Mouse (Mus musculus) gastrocnemius, postnatal 36 days (tissue): ENCODE results near the gene Rit1. TPM values are rescaled to one million over a fixed set of nuclear protein-coding genes. Genes with fewer than 3 reads are reported as not detected.
"Not testable (repeated sequence)": the region's sequence is repeated elsewhere in the genome, so short reads cannot be mapped to it uniquely, and the experiment has no call there.

Experiments
- DNase-seq, 2 experiments: peaks; one replicate each; pipeline ENCODE4 v3.0.0; 2022
- intact Hi-C: fragments of 180-260 bp; cut with DNase I; formaldehyde crosslinking; loops from one replicate; pipeline ENCODE4 v1.15.1; 2025
- long read RNA-seq, 2 experiments: library from polyadenylated mRNA; stranded (forward); transcript quantifications; one replicate each; pipeline ENCODE4 v2.0.0; 2021
- total RNA-seq, 2 experiments: library from RNA; stranded (reverse); gene quantifications; 2 replicates each; pipeline ENCODE4 v1.2.3; 2021

Rit1 gene
- 10 to 100 TPM; 16.5 to 20.5 TPM for total RNA-seq
- long read RNA-seq, experiment 1, transcript Rit1-201 (6 exons, 1,204 nt), result major isoform, 17 of 26 reads
- long read RNA-seq, experiment 1, partial matches to known transcripts, result 2 of 26 reads
- long read RNA-seq, experiment 1, other reads (novel, unspliced or antisense), result 6 of 26 reads
- long read RNA-seq, experiment 2, transcript Rit1-201 (6 exons, 1,204 nt), result major isoform, 15 of 22 reads
- long read RNA-seq, experiment 2, partial matches to known transcripts, result 1 of 22 reads
- long read RNA-seq, experiment 2, other reads (novel, unspliced or antisense), result 4 of 22 reads

GRCm38 (mm10) chr3:88716399-88717197 is at the start of gene Rit1:
Gene Rit1, plus strand, starts transcription at chr3:88716838.
- DNase-seq, result peak; percentile 78 to 83
- intact Hi-C loops, result no loop called here

- intact Hi-C loops, result loop anchor here (5.0 kb wide), 1 partner anchor 60 kb away; no protein-coding TSS in a partner anchor
- peak; percentile 62 to 74 for DNase-seq
These were observed 39.2 kb upstream of the Rit1 start for GRCm38 (mm10) chr3:88677399-88677798.

GRCm38 (mm10) chr3:88683814-88684213 is 32.8 kb upstream of the Rit1 start:
- intact Hi-C loops, result loop anchor here (10.0 kb wide), 1 partner anchor 389 kb away; the partner anchor contains the start of genes Cct3 and Tsacc
- DNase-seq, result no peak

- DNase-seq, result no peak
- intact Hi-C loops, result loop anchor here (10.0 kb wide), 1 partner anchor 390 kb away; the partner anchor contains the start of genes Cct3 and Tsacc
These were observed 32.2 kb upstream of the Rit1 start for GRCm38 (mm10) chr3:88684236-88684979.

- intact Hi-C loops, result loop anchor here (10.0 kb wide), 1 partner anchor 390 kb away; the partner anchor contains the start of genes Cct3 and Tsacc
- DNase-seq, result peak; percentile 93 to 95
These were observed 31.4 kb upstream of the Rit1 start, which contains the start of gene Khdc4 for GRCm38 (mm10) chr3:88684980-88685941. Gene Khdc4, plus strand, starts transcription at chr3:88685803.

GRCm38 (mm10) chr3:88685958-88686451 is 30.6 kb upstream of the Rit1 start:
- intact Hi-C loops, result loop anchor here (10.0 kb wide), 1 partner anchor 391 kb away; the partner anchor contains the start of genes Cct3 and Tsacc
- DNase-seq, result no peak

GRCm38 (mm10) chr3:88686734-88687611 is 29.7 kb upstream of the Rit1 start:
- no peak for DNase-seq
- intact Hi-C loops, result loop anchor here (10.0 kb wide), 1 partner anchor 392 kb away; the partner anchor contains the start of genes Cct3 and Tsacc

- no peak for DNase-seq
These were observed 27.6 kb upstream of the Rit1 start for GRCm38 (mm10) chr3:88689079-88689478.

GRCm38 (mm10) chr3:88695545-88695944 is 21.1 kb upstream of the Rit1 start:
- intact Hi-C loops, result loop anchor here (10.0 kb wide), 1 partner anchor 381 kb away; no protein-coding TSS in a partner anchor
- DNase-seq, result no peak

More at GRCm38 (mm10) chr3:88689079-88689478, 27.6 kb upstream of the Rit1 start:
- intact Hi-C loops, result loop anchor here (10.0 kb wide), 1 partner anchor 394 kb away; the partner anchor contains the start of genes Cct3 and Tsacc

- no peak for DNase-seq
- intact Hi-C loops, result loop anchor here (10.0 kb wide), 1 partner anchor 383 kb away; no protein-coding TSS in a partner anchor
These were observed 18.6 kb upstream of the Rit1 start for GRCm38 (mm10) chr3:88698051-88698450.

GRCm38 (mm10) chr3:88698834-88699233 is 17.8 kb upstream of the Rit1 start:
- DNase-seq, result no peak
- intact Hi-C loops, result loop anchor here (10.0 kb wide), 1 partner anchor 384 kb away; no protein-coding TSS in a partner anchor

GRCm38 (mm10) chr3:88700247-88700646 is 16.4 kb upstream of the Rit1 start:
- intact Hi-C loops, result loop anchor here (10.0 kb wide), 1 partner anchor 335 kb away; no protein-coding TSS in a partner anchor
- no peak for DNase-seq

- intact Hi-C loops, result loop anchor here (10.0 kb wide), 1 partner anchor 334 kb away; no protein-coding TSS in a partner anchor
- no peak for DNase-seq
These were observed 15.4 kb upstream of the Rit1 start for GRCm38 (mm10) chr3:88701222-88701621.

GRCm38 (mm10) chr3:88713709-88714108 is 2.9 kb upstream of the Rit1 start:
- DNase-seq, result no peak
- intact Hi-C loops, result no loop called here

- intact Hi-C loops, result no loop called here
- DNase-seq, result no peak
These were observed 1.9 kb upstream of the Rit1 start for GRCm38 (mm10) chr3:88714725-88715124.

GRCm38 (mm10) chr3:88715716-88716115 is 922 bp upstream of the Rit1 start:
- intact Hi-C loops, DNase-seq: not testable (repeated sequence)

- no peak for DNase-seq
- intact Hi-C loops, result no loop called here
These were observed 660 bp downstream of the Rit1 start for GRCm38 (mm10) chr3:88717198-88717798.
